Mouse (Mus musculus) embryonic fibroblast, embryonic 13.5 days (primary cell): ENCODE results near the gene Xpr1.

Experiments used
- CTCF ChIP-seq: IDR thresholded peaks from 2 replicates; pipeline ENCODE4 v1.5.1; 2011; ENCODE audit warnings: mild to moderate bottlenecking, control low read depth, low read length, moderate library complexity, borderline replicate concordance; ENCODE audit not compliant: insufficient read depth
- POLR2A ChIP-seq: IDR thresholded peaks from 2 replicates; pipeline ENCODE4 v1.6.1; 2011; ENCODE audit warnings: low read depth, mild to moderate bottlenecking, control low read depth, low read length, moderate library complexity

GRCm38 (mm10) chr1:155457532-155457931 lies 40.3 kb upstream of the Xpr1 start:
- TF ChIP-seq CTCF (no peak), POLR2A (no peak)
